Mouse (Mus musculus): ENCODE results near the gene Krt90.
"Not testable (repeated sequence)": the region's sequence is repeated elsewhere in the genome, so short reads cannot be mapped to it uniquely, and the experiment has no call there.

Krt90 gene

GRCm38 (mm10) chr15:101517161-101517560 lies 45.6 kb downstream of the Krt90 start, which contains the start of gene Gm49425:
TSS of gene Gm49425 (minus strand) at chr15:101517261.
- DNase-seq (ENCODE audit: low spot score), result not testable (repeated sequence)

DNA sequence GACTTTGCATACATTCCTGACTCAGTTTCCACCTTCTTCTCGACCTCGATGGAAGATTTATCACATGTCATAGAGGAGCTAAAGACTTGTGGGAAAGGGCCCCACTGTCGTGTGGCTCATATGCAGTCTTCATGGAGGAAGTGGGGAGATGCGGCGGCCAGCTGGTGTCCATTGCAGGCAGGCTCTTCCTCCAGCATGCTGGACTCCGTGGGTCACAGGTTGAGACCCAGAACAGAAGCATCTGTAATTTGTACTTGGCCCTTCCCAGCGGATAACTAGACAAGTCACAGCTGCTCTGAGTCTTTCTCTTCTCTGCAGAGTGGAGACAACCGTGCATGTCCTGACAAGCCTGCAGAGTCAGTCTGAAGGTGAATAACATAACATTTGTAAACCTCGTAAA lies 54.5 kb downstream of the Krt90 start:
- DNase-seq (ENCODE audit: low spot score), result no peak

- DNase-seq (ENCODE audit: low spot score), result no peak
Measured at GRCm38 (mm10) chr15:101506896-101507758, 55.6 kb downstream of the Krt90 start.

Measured in yolk sac, embryonic 10.5 days (tissue).